Mouse (Mus musculus): Measurements from ENCODE around the gene Akr1b3.

Akr1b3 gene

GRCm38 (mm10) chr6:34270717-34271116 lies 46.6 kb downstream of the Akr1b3 start:
- no peak for DNase-seq (ENCODE audit: low spot score in 2 of 2)

GRCm38 (mm10) chr6:34258546-34258945 lies 58.7 kb downstream of the Akr1b3 start:
- DNase-seq (ENCODE audit: low spot score in 2 of 2) = no peak

All from spleen, postnatal 14 days (tissue).